Mouse (Mus musculus) C2C12 (cell line): ENCODE data around the gene Fjx1.

Experiments
- CTCF ChIP-seq: IDR thresholded peaks from one replicate; pipeline ENCODE4 v1.5.1; 2011; ENCODE audit not compliant: control insufficient read depth, insufficient read depth, insufficient read length
- MYOG ChIP-seq: IDR thresholded peaks from one replicate; pipeline ENCODE4 v1.6.1; 2011; ENCODE audit not compliant: control insufficient read depth, insufficient read length; ENCODE audit errors: extremely low read depth
- USF1 ChIP-seq: IDR thresholded peaks from one replicate; pipeline ENCODE4 v1.6.1; 2011; ENCODE audit warnings: low read depth, mild to moderate bottlenecking, control low read depth, moderate library complexity

DNA sequence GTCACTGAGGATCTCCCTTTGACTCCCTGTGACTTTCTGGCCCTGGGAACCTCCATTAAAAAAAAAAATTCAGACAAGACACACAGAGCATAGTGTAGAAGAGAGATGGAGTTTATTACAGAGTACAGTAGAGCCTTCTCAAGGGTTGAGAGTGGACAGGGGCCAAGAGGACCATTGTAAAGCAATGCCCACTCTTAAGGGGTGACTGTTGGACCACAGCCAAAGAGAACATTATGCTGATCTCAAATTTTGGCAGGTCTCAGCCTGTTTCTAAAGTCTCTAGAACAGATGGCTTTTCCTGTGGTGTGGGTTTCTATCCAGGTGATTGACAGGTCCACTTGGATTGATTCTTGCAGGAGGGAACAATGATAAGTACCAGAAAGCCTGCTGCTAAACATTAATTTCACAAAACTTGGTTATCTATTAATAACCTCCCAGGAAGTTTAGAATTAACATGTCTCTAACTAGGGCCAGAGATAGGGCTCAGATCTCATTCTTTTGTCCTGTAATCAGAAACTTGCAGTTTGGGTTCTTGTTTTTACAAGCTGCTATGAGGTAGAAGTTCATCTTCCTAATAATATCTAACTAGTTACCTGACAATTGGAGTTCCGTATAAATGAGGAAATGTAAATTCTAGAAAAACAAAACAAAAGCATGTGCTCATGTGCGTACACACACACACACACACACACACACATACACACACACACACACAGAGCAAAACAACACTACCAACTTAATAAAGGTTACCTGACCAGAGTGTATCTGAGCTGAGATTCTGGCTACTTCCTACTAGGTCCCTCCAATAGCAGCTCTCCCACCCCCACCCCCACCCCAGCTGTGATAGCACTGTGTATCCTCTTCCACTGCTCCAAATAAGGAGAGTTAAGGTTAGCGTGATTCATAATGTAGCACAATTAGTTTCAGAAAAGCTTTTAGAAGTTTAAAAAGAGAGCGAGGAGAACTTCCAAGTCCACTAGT, 45.7 kb downstream of the Fjx1 start:
- TF ChIP-seq CTCF (no peak), USF1 (no peak), MYOG (no peak)
